Mouse (Mus musculus): ENCODE results near the gene Cntn2.

Cntn2 gene

DNA sequence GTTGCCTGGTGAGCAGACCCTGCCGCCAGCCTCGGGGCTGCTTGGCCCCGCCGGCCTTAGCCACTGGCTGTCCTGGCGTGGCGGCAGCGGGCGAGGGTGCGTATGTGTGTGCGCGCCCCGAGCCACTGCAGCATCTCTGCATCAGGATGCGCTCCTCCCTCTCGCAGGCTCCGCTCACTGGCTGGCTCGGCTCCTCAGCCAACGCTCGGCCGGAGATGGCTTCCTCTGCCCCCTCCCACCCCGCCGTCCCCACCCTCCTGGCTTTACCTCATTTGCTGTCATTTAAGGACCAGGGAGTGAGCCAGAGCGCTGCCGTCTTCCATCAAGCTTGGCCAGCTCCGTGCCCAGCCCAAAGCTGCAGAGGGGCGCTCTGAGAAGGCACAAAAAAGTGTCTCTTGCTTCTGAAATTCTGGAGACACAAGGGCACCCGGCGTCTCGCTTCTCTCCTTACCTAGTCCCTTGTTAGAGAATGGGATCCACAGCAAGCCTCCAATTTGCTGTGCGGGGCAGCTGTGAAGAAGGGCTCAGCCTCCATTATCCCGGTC, at the start of gene Cntn2:
Gene Cntn2 (minus strand): TSS at position 495 of the 545 bp plus-strand sequence.
- DNase-seq (ENCODE audit: low spot score), result peak; percentile 74

DNA sequence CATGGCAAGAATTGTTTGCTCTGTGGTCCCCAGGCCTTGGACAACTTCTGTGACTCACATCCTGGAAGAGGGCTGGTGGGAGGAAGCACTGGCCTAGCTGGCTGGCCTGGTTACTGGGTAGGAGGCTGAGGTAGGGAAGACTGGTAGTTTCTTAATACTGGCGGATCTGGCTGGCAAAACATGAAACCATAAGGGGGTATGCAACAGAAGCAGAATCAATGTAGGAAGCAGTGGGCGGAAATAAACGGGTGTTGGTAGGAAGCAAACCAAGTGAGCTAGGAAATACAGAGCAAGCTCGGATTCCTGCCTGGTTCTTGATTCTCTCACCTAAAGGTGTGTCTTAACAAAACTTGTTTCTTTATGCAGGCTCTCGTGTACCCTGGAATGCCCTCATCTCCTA, 49.1 kb upstream of the Cntn2 start:
- DNase-seq (ENCODE audit: low spot score), result peak; percentile 49

GRCm38 (mm10) chr1:132591399-132591930, 48.4 kb upstream of the Cntn2 start:
- DNase-seq (ENCODE audit: low spot score), result peak; percentile 45

DNA sequence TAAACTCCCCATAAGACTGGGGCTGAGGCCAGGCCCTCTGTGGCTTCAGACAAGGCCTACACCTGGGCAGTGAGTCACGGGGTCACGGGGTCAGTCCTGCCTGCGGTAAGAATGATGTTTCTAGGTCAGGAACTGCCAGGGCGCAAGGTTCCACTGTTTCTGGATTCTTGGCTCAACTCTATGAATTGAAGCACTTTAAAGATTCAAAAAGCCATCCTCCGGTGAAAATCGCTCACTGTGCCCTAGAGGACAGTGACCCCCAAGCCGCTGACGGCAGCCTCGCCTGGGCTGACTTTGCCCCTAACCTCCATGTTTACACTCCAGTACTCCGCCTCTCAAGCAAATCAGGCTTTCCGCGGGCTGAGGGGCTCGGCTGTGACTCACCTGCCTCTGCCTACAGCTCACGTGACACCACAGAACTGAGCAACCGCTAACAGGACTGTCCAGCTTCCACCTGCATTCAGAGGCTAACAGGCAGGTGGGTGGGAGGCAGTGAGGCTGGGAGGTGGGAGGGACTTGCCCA, 43.7 kb upstream of the Cntn2 start:
- DNase-seq (ENCODE audit: low spot score), result no peak

DNA sequence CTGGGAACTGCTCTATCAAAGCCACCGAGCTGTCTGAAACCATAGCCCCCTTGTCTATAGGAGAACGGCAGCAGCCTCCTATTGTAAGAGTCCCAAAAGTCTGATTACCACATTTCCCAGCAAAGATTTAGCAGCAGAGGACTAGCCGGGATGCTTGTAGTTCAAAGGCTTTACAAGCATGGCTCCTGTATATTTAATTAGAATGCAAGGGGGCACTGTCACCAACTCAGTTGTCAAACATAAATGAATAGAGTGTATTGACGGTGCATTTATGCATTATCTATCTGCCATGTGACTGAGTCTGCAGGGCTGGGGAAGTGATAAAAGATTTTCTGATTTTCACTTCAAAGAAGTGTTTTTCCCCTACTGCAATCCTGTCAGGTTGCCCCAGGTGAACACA, 42.3 kb upstream of the Cntn2 start:
- DNase-seq (ENCODE audit: low spot score), result no peak

DNA sequence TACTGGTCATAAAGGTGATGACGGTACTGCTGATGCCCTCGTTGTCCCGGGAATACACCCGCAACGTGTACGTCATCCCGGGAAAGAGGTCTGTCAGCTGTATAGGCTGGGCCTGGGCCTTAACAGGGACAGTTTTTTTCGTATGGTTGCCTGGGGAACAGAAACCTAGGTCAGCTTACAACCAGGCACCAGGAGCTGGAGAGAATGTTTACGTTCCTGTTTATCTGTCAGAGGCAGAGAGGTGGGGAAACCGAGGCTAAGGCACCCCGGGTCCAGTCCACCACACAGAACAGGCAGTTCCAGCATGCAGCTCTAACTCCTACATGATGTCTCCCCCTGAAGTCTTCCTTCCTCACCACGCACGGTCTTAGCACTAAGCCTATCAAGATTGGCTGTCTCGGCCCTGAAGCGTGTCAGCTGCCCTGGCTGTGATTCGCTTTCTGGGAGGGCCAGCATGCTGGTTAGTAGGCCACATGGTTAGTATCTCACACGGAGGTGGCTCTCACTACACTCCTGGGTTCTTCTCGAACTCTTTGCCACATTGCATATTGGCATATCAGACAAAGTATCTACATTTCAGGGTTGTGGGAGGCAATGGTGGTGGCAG, 40.0 kb upstream of the Cntn2 start:
- no peak for DNase-seq (ENCODE audit: low spot score)

GRCm38 (mm10) chr1:132581845-132582839, 39.1 kb upstream of the Cntn2 start:
- no peak for DNase-seq (ENCODE audit: low spot score)

DNA sequence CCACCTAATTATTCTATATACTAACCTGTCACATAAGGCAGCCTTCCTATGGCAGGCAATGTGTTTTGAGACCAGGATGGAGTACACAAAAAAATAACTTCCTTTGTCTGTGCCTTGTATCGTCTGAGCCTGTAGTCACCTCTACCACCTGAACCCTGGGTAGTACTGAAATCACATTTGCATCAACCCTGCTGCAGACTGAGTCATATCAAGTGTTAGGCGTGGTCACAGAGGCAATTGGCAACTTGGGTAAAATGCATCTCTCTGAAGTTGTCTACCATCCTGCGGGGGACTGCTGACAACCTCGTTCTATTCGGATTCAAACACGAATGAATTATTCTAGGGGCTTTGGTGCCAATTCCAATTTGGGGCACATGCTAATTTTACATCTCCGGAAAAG, 37.0 kb upstream of the Cntn2 start:
- DNase-seq (ENCODE audit: low spot score), result no peak

DNA sequence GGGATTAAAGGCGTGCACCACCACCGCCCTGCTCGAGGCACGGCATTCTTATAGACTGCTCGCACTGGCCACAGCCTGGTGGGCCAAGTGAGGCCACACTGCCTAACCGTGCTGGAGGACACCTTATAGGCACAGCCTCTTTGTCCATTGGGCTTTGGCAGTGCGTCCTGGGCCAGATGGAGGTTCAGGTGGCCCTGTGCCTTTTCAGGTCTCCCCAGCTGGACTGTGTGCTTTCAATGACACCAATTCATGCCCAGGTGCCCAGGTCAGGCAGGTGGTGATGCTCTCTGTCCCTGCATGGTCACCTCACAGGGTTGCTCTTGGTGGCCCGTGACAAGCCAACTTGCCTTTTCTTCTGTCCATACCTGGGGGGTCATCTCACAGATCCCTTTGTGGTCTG, 33.8 kb upstream of the Cntn2 start:
- DNase-seq (ENCODE audit: low spot score), result no peak

DNA sequence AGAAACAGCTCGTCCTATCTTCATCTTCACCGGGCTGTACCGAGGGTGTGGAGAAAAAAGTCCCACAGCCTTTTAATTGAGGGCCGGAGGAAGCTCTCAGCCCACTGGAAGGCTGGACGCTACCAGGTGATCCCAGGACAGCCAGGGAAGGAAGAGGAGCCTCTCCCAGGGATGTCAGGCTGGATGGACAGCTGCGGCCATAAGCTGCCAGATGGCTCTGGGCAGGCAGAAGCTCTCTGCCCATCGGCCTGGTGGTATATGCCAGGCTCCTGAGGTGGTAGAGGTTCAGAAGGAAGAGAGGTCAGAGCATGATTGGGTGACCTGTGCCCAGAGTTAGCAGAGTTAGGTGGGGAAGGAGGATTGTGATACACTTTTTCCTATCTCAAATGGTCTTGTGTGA, 29.8 kb upstream of the Cntn2 start:
- no peak for DNase-seq (ENCODE audit: low spot score)

- DNase-seq (ENCODE audit: low spot score), result no peak
These were observed 28.6 kb upstream of the Cntn2 start for GRCm38 (mm10) chr1:132571613-132572012.

DNA sequence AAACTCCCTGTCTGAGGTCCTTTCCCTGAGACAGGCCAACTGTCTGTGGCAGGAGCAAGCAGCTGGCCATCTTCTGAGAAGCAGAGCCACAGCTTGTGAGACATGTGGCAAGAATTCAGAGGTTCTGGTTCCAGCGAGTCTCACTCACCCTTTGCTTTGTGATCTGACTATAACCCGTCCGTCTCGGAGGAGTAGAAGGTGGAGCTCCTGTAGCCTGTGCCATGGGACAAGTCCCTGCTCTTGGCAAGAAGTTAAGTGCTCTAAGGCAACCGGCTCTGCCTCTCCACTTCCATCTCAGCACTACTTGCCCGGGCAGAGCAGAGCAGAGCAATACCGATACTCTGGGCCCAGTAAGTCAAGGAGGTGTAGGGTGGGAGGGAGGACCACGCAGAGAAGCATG, 27.9 kb upstream of the Cntn2 start:
- no peak for DNase-seq (ENCODE audit: low spot score)

DNA sequence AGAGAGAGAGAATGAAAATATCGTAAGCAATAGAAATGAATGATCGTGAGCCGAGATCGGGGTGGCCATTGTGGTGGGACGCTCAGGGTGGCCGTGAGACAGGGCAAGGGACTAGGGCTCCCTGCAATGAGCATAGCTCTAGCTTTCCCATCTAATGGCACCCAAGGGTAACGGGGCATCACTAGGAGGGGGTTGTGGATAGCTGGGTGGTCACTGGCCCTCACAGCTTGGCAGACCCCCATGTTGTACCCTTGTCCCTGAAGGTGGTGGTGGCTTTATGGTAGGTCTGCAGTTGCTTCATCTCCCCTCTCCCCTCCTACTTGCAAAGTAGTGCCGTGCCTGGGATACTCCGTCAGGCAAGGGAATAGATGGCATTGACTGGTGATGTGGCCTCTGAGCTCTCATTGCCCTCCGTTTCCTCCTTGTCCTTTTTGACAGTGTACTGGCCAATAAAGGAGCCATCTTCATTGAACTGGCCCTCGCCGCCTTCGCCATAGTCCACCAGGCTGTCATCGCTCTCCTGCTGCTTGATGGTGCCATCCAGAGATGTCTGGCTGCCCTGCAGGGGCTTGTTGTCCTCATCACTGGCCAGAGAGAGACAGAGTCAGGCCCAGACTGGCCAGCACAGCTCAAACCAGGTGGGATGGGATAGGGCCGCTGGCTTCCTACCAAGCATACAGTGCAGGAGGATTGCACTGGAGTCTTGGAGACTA, 27.2 kb upstream of the Cntn2 start:
- DNase-seq (ENCODE audit: low spot score), result no peak

GRCm38 (mm10) chr1:132569516-132569915, 26.5 kb upstream of the Cntn2 start:
- DNase-seq (ENCODE audit: low spot score), result no peak

DNA sequence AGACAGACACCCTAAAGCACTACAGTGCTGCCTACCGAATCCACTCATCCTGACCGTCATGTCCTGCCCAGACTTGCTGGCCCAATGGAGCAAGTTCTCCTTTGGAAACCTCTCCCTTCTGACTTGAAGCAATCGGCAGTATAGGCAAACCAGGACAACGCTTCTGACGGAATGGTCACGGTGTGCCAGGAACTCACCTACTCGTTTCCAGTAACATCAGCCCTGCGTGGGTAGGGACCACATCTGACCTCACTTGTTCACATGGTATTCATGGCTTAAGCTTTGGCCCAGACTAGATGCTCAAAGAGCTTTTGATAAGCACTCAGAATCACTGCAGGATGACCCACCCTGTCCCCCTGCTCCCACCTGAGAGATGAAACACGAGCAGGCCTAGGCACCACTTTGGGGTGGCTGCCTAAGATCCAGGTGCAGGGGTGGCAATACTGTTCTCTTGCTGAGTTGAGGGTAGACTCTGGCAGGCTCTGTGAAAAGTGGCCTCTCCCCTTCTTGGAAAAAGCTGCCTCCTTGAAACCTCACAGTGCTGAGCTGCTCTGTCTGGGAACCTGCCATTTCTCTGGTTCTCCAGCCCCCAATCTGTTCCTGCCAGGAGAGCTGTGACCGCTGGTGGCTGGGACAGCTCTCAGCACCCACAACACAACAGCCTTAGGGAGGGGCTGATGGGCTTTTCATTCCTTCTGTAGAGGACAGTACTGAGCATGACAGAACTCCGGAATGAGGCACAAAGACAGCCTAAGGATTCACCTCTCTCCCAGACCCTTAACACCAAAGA, 24.5 kb upstream of the Cntn2 start:
- DNase-seq (ENCODE audit: low spot score), result no peak

DNA sequence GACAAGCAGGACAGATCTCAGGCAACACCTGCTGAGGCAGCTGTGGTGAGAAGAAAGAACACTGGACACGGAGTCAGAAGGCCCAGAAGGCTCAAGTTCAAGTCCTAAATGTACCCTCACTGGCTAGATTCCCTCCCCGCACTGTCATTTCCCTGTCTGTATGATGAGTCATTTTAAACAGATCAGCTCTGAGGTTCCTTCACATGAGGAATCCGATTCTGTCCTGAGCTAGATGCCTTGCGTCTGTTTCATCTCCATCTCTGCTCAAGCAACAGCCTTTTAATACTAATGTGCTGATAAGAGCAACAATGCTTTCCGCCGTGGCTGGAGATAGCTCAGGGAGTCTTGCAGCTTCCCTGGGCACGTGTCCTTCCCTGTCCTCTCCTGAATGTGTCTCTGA, 22.7 kb upstream of the Cntn2 start:
- no peak for DNase-seq (ENCODE audit: low spot score)

DNA sequence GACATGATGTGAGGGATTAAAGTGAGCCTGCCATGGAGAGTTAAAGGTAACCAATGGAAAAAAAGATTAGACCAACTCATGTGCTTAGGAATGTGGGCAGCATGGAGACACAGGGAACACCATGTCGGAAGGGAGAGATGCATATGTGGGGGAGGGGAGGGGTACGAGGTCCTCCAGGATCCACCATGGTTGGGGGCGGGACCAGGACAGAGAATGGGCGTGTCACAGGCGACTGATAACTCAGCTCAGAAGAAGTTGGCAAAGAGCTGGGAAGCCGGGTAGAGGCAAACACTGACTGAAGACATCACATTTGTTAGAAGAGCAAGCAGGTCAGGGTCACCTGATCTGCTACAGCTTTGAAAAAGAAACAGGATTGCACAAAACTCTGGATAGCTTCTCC, 21.9 kb upstream of the Cntn2 start:
- no peak for DNase-seq (ENCODE audit: low spot score)

- no peak for DNase-seq (ENCODE audit: low spot score)
These were observed 19.3 kb upstream of the Cntn2 start for GRCm38 (mm10) chr1:132562337-132562795.

GRCm38 (mm10) chr1:132560907-132561700, 18.0 kb upstream of the Cntn2 start:
- DNase-seq (ENCODE audit: low spot score), result no peak

DNA sequence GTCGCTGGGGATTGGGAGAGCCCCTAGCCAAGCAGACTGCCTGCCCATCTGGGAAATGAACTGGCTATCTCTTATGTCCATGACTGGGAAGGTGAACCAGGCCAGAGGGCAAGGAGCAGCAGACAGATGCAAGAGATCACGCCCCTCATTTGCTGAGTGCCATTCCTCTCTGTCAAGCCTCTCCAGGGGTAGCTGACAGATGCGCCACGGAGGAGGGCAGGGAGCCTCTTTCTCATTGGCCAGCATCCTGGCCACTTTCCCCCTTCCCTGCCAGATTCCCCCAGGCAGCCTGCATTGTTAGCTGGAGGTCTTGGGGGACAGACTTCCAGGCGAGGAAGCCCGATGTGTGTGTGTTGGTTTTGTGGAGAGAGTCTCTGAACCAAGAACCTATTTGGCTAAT, 16.0 kb upstream of the Cntn2 start:
- DNase-seq (ENCODE audit: low spot score), result no peak
